Mouse (Mus musculus) lung, adult 18-20 months (tissue): ENCODE results near the gene Tfdp1.
"Not testable (repeated sequence)": the region's sequence is repeated elsewhere in the genome, so short reads cannot be mapped to it uniquely, and the experiment has no call there.

Experiments
- DNase-seq, 2 experiments: peaks; one replicate each; pipeline ENCODE4 v3.0.0; 2022; ENCODE audit warnings: mixed read lengths in 2 of 2

Tfdp1 gene

GRCm38 (mm10) chr8:13338255-13338860 is at the start of gene Tfdp1:
Gene Tfdp1 (plus strand): TSS chr8:13338751.
- DNase-seq, result peak; percentile 74 to 81

DNA sequence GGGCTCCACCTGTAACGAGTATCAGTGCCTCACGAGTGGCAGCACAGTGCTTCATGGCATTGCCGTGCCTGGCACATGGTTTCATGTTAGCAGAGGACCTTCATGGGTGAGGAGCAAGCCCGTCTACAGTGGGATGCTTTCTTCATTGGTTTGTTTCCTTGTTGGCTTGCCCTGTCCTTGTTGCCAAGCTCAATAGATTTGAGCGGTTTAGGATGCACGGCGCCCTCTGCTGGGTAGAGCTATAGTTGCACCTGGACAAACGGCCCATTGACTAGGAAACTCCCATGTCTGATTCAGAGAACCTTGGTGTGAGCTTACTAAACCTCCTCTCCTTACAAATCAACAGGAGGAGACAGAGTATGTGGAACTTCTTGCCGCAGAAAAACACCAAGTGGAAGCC is 46.2 kb upstream of the Tfdp1 start:
- peak; percentile 78 to 79 for DNase-seq

DNA sequence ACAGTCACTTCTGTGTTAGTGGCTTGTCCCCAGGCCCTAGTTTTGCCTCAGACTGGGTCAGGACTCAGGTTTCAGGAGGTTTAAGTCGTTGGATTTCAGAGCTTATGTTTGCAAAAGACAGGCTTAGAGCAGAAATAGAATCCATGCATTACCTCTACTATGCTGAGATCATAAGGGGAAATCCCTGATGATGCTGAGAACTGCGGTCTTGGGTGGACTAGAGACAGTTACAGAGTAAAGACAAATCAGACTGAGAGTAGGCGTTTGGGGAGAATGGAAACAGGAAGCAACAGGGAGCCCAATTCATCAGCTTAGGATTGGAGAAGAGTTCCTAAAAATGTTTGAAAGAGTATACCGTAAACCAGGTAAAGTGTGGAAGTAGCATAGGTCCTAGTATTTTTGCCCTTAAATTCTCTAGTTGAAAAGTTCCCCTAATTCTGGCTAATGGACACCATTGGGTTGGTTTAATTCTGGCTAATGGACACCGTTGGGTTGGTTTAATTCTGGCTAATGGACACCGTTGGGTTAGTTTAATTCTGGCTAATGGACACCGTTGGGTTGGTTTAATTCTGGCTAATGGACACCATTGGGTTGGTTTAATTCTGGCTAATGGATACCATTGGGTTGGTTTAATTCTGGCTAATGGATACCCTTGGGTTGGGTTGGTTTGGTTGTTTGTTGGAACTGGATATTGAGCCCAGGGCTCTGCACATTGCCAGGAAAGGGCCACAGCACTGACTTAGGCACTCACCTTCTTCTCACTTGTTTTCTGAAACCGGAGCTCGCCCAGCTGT is 44.7 kb upstream of the Tfdp1 start:
- DNase-seq, result no peak

GRCm38 (mm10) chr8:13299571-13299970 is 39.0 kb upstream of the Tfdp1 start:
- no peak for DNase-seq

DNA sequence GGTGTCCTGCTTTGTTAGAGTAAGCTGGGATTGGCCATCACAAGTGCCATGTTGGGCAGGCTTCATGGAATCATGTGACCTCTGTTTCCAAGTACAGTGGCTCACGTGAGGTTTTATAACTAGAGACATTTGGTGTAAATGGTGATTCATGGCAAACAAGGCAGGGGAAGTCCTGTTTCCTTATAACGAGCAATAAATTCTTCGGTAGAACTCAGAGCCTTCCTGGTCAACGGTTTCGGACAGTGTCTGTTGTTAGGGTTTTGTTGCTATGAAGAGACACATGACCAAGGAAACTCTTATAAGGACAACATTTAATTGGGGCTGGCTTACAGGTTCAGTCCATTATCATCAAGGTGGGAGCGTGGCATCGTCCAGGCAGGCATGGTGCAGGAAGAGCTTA is 37.5 kb upstream of the Tfdp1 start:
- DNase-seq, result no peak

GRCm38 (mm10) chr8:13305459-13305858 is 33.1 kb upstream of the Tfdp1 start:
- no peak for DNase-seq

- no peak for DNase-seq
Measured at GRCm38 (mm10) chr8:13305884-13306283, 32.7 kb upstream of the Tfdp1 start.

GRCm38 (mm10) chr8:13306309-13306909 is 32.1 kb upstream of the Tfdp1 start:
- no peak for DNase-seq

- no peak for DNase-seq
Measured at GRCm38 (mm10) chr8:13306916-13307315, 31.6 kb upstream of the Tfdp1 start.

- no peak for DNase-seq
Measured at GRCm38 (mm10) chr8:13314922-13315321, 23.6 kb upstream of the Tfdp1 start.

DNA sequence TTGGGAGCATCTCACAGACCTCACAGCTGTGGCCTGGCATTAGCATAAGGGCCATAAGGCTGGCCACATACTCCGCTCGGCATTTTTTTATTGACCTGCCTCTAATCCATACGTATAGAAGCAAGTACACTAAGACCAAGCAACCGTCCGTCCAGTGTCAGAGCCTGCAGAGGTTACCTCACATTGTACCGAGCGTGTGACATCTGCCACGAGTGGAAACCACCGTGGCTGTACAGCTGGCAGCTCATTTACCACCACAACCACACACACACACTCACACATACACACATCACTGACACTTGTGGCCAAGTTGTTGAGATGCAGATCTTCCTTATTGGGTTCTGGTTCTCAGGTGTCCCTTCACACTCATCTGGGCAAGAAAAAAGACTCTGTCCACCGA is 21.9 kb upstream of the Tfdp1 start:
- no peak for DNase-seq

DNA sequence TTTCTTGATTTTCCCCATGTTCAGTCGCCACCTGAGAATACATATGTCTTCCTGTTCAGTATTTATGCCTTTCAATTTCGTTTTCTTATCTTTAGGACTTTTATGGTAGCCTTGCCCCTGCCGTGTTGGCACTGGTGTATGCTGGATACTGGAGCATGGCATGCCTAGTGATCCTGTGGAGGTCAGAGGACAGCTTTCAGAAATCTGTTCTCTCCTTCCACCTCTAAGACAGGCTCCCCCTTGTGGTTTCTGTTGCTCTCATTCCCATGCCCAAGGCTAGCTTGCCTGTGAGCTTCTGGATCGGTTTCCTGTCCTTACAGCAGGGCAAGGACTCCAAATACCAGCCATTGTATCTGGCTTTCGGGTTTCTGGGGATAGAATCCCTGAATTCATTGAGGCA is 12.0 kb upstream of the Tfdp1 start:
- peak in 1 of 2 experiments; percentile 19 for DNase-seq

- DNase-seq, result no peak
Measured at GRCm38 (mm10) chr8:13334671-13335070, 3.9 kb upstream of the Tfdp1 start.

GRCm38 (mm10) chr8:13337245-13337644 is 1.3 kb upstream of the Tfdp1 start:
- not testable (repeated sequence) for DNase-seq

DNA sequence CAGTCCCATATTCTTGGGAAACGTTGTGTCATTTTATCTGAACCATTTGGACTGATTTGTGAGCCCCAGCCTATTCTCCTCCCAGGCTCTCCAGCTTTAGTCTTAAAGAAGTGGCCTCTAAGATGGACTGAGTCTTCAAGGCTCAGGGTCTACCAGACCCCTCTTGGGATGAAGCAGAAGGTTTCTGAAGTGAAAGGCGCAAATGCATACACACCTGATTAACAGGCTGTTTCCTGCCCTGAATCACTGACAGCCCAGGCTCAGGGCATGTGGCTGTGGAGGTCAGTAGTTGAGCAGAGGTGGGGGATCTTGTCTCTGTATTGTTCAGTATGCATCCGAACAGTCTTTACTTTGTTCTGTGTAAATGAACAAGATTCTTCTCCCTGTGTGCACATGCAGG is 873 bp upstream of the Tfdp1 start:
- no peak for DNase-seq

DNA sequence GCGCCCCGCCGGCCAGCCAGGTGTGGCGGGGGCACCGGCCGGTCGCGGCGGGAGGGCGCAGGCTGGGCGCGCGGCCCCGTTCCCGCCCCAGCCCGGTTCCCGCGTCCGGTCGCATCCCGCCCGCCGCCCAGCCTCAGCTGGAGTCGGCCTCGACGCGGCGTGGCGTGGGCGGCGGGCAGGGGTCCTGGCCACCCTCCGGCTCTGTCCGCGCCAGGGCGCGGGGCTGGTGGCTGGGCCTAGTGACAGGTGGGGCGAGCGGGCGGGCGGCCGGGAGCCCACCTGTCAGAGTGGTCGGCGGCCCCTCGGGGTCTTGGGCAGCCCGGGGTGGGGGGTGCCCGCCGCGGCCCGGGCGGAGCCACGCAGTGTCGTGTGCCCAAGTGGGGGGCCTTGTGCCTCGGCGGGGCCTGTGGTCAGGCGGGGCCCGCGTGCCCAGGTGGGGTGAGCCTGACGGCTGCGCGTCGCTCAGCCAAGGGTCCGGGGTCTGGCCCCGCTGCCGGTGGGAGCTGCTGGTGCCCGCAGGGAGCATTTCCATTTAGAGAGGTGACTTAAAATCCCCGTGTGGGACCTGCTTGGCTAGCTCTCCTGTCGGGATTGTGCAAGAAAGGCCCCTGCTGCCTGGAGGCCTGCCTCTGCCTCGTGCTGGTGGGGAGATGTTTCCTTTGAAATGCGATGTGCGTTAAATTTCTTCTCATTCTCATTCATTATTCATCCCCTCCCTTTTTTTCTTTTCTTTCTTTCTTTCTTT is 522 bp downstream of the Tfdp1 start:
- peak; percentile 16 to 33 for DNase-seq

GRCm38 (mm10) chr8:13339646-13339990 is 1.1 kb downstream of the Tfdp1 start:
- no peak for DNase-seq

GRCm38 (mm10) chr8:13340650-13341049 is 2.1 kb downstream of the Tfdp1 start:
- DNase-seq, result no peak

- no peak for DNase-seq
Measured at GRCm38 (mm10) chr8:13342340-13342739, 3.8 kb downstream of the Tfdp1 start.

DNA sequence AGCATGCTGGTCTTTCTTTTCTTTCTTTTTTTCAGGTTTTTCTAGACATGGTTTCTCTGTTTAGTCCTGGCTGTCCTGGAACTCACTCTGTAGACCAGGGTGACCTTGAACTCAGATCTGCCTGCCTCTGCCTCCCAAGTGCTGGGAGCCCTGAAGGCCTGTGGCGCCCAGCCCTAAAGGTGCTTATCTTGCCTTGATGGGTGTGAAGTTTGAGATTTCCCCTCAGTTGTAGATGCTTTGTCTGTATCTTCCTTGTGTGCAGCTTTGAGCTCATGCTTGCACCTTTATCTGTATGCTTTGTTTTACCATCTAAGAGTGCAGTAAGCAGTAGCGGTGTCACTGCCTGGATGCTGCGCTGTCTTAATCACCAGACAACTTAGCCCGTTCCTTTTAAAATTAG is 4.6 kb downstream of the Tfdp1 start:
- no peak for DNase-seq

DNA sequence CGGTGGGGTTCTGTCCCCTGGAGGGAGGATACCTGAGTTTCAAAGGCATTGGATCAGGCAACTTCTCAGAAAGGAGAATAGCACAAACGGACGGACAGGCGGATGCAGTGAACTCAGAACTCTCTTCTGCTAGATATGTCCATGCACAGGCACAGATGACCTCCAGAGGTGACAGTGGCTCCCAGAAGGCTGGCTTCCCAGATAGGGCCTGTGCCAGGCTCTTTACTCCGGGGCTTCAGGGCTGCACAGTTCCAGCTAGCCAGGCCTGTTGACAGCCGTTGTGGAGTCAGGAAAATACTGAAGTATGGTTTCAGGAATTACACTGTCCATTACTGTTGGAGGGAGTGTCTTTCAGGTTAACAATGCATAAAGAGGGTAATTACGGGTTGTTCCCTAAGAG is 11.5 kb downstream of the Tfdp1 start:
- no peak for DNase-seq

GRCm38 (mm10) chr8:13351593-13351992 is 13.0 kb downstream of the Tfdp1 start:
- no peak for DNase-seq

DNA sequence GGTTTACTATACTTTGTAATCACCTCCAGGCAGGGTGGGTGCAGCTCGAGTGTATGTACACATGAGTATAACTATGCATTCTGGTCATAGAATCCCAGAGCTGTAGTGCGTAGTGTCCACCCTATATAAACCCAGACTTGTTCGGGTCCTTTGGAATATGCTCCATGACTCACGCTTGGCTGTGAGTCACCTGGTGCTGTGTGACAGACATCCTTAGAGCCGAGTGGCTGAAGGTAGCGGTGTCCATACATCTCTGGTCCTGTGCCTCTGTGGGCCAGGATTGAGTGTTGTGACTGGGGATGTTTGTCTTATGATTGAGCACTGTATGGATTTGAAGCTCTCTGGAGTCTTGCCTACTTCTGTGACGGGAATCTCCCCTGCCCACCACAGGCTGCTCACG is 14.1 kb downstream of the Tfdp1 start:
- DNase-seq, result no peak
